Mouse (Mus musculus) frontal cortex, postnatal 36 days (tissue): ENCODE data around the gene Erf.
"Not testable (repeated sequence)": the region's sequence is repeated elsewhere in the genome, so short reads cannot be mapped to it uniquely, and the experiment has no call there.

Experiments used
- DNase-seq, 2 experiments: peaks; one replicate each; pipeline ENCODE4 v3.0.0; 2022; ENCODE audit warnings: low spot score in 2 of 2

Gene Erf

GRCm38 (mm10) chr7:25267301-25267750 is 16.8 kb upstream of the Erf start, which contains the start of gene Cic:
Gene Cic, plus strand, starts transcription at chr7:25267704.
- DNase-seq, result peak; percentile 100

GRCm38 (mm10) chr7:25266180-25266962 is 15.8 kb upstream of the Erf start:
- no peak for DNase-seq

GRCm38 (mm10) chr7:25265743-25266142 is 15.2 kb upstream of the Erf start:
- DNase-seq, result not testable (repeated sequence)

- no peak for DNase-seq
Measured at GRCm38 (mm10) chr7:25263968-25264870, 13.7 kb upstream of the Erf start.

- DNase-seq, result no peak
Measured at GRCm38 (mm10) chr7:25261896-25262295, 11.3 kb upstream of the Erf start.

GRCm38 (mm10) chr7:25251822-25252221 is 1.3 kb upstream of the Erf start:
- DNase-seq, result no peak

- DNase-seq, result peak in 1 of 2 experiments; percentile 53
Measured at GRCm38 (mm10) chr7:25251071-25251791, 670 bp upstream of the Erf start.

GRCm38 (mm10) chr7:25249314-25250140 is 1.0 kb downstream of the Erf start:
- DNase-seq, result peak; percentile 20 to 68

GRCm38 (mm10) chr7:25248846-25249313 is 1.7 kb downstream of the Erf start:
- peak in 1 of 2 experiments; percentile 46 for DNase-seq

- DNase-seq, result peak; percentile 80 to 87
Measured at GRCm38 (mm10) chr7:25248018-25248647, 2.4 kb downstream of the Erf start.

GRCm38 (mm10) chr7:25247498-25247897 is 3.1 kb downstream of the Erf start:
- no peak for DNase-seq

- DNase-seq, result no peak
Measured at GRCm38 (mm10) chr7:25246759-25247137, 3.8 kb downstream of the Erf start.

GRCm38 (mm10) chr7:25246079-25246758 is 4.3 kb downstream of the Erf start:
- DNase-seq, result peak in 1 of 2 experiments; percentile 73

GRCm38 (mm10) chr7:25244562-25245369 is 5.8 kb downstream of the Erf start:
- no peak for DNase-seq

- no peak for DNase-seq
Measured at GRCm38 (mm10) chr7:25243361-25243760, 7.2 kb downstream of the Erf start.

GRCm38 (mm10) chr7:25241062-25241461 is 9.5 kb downstream of the Erf start:
- DNase-seq, result peak in 1 of 2 experiments; percentile 88

GRCm38 (mm10) chr7:25240631-25241030 is 9.9 kb downstream of the Erf start:
- no peak for DNase-seq

- DNase-seq, result peak in 1 of 2 experiments; percentile 91
Measured at GRCm38 (mm10) chr7:25238829-25239623, 11.5 kb downstream of the Erf start.
